Mouse (Mus musculus): ENCODE measurements around the gene Nlrp4c. TPM values are rescaled to one million over a fixed set of nuclear protein-coding genes. Genes with fewer than 3 reads are reported as not detected.

The Nlrp4c gene
- total RNA-seq, 4 experiments from 2014 or later = not detected

Other genes with a start within 250 kb of the Nlrp4c start
- gene Vmn1r63, start 239.7 kb upstream of the Nlrp4c start, total RNA-seq (2022) = not detected
- gene Vmn1r64, start 160.6 kb upstream of the Nlrp4c start, total RNA-seq (2022) = not detected
- not detected for gene Vmn1r65, start 34.2 kb upstream of the Nlrp4c start, total RNA-seq (2022)
- 10 to 100 TPM; 42.8 to 60.3 (median 58.4) TPM for gene Zfp787, start 110.8 kb downstream of the Nlrp4c start, total RNA-seq (2022)
- gene Zfp444, start 127.1 kb downstream of the Nlrp4c start, total RNA-seq (2022) = 10 to 100 TPM; 33.7 to 39.7 (median 35.2) TPM
- gene Galp, start 151.9 kb downstream of the Nlrp4c start, total RNA-seq (2022) = not detected
- not detected for gene Zscan5b, start 177.1 kb downstream of the Nlrp4c start, total RNA-seq (2022)
- not detected for gene Epp13, start 207.5 kb downstream of the Nlrp4c start, total RNA-seq (2022)
- 10 to 100 TPM; 10.0 to 15.3 (median 11.3) TPM for gene Zfp667, start 241.4 kb downstream of the Nlrp4c start, total RNA-seq (2022)

All from adrenal gland, adult 8-10 months (tissue).